Mouse (Mus musculus) megakaryocyte, adult 5-6 weeks (primary cell): ENCODE measurements around the gene Dapp1. TPM values are rescaled to one million over a fixed set of nuclear protein-coding genes. Genes with fewer than 3 reads are reported as not detected.
"Not testable (repeated sequence)": the region's sequence is repeated elsewhere in the genome, so short reads cannot be mapped to it uniquely, and the experiment has no call there.

ENCODE experiments used
- ATAC-seq: 2 replicates; pipeline ENCODE4 v1.8.0; 2016; ENCODE audit warnings: mild to moderate bottlenecking, inconsistent platforms; ENCODE audit not compliant: poor library complexity, severe bottlenecking
- total RNA-seq, 2 experiments: library from RNA; stranded (forward) in 1 of 2; stranded (reverse) in 1 of 2; fragments of 153-499, 151-499 nt in 1 of 2; fragments of 221-1000, 200-1000 nt in 1 of 2; gene quantifications; 2 replicates each; pipeline versions ENCODE4 v1.2.3 to v1.2.4; 2015 to 2017

Dapp1 gene
- total RNA-seq, 2 experiments from 2014 or later: 74.2 to 112 TPM

DNA sequence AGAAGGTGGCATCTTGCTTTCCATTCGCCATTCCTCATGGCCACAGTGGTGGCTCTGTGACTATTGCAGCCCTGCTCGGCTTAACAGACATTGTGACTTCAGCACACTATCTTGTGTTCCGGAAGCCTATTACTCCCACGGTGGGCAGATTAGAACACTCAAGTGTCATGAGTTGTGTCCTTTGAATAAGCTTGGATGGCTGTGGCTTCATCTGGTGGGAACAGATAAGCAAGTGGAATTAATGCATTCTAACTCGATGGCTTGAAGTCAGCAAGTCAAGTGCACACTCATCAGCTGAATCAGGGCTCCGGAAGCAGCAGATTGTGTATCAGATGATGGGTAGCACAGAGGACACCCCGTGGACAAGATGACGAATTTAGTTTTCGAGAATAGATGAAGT is 23.5 kb downstream of the Dapp1 start:
- peak; percentile 26 for ATAC-seq

DNA sequence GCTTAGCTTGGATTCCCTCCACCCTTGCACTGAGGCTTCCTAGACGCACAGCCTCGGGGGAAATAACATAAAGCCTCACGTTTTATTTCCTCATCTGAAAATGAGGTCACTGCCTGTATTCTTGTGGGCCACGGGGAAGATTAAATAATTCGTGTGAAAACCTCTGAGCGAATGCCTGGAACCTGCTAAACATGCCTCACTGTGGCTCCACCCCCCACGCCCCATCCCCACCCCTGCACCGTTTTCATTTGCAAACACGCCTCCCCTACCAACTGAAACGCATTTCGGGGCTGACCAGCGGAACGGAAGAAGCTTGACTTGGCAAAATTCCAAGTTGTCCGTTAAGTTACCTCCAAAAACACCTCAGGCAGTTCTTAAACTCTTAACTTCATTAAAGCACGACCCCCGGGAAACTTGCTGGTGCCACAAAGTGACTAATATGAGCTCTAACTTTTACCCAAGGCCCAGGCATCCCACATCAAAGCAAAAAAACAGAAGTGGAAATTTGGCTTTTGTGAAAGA is 25.7 kb downstream of the Dapp1 start:
- ATAC-seq: 0 out of 2 replicates have a peak, but pooled peaks have one; percentile 9

DNA sequence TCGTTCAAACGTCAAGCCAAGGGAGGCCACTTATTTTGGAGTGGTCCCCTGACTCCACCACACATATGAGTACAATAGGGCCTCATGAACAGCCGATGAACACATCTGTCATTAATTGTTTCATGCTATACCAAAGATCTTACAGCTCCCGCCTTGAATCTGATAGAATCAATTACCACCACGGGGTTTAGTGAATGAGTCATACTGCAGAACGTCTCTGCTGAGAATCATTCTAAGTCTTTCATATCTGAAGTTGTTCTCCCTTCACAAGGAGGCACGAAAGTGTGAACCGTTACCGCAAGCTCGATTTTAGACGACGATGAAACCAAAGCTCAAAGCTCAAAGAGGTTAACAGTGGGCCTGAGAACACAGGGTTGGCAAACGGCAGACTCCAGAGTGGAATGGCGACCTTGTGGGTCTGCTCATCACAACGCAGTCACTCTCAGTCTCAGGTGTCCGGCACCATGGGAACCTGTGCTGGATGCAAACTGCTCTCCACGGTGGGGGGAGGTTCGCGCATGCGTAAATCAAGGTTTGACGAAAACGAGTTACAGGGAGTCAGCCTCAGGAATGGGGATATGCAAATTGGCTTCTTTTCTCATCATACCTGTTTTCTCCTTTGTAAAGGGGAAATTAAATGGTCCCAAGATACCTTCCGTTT is 27.0 kb downstream of the Dapp1 start:
- no peak for ATAC-seq

DNA sequence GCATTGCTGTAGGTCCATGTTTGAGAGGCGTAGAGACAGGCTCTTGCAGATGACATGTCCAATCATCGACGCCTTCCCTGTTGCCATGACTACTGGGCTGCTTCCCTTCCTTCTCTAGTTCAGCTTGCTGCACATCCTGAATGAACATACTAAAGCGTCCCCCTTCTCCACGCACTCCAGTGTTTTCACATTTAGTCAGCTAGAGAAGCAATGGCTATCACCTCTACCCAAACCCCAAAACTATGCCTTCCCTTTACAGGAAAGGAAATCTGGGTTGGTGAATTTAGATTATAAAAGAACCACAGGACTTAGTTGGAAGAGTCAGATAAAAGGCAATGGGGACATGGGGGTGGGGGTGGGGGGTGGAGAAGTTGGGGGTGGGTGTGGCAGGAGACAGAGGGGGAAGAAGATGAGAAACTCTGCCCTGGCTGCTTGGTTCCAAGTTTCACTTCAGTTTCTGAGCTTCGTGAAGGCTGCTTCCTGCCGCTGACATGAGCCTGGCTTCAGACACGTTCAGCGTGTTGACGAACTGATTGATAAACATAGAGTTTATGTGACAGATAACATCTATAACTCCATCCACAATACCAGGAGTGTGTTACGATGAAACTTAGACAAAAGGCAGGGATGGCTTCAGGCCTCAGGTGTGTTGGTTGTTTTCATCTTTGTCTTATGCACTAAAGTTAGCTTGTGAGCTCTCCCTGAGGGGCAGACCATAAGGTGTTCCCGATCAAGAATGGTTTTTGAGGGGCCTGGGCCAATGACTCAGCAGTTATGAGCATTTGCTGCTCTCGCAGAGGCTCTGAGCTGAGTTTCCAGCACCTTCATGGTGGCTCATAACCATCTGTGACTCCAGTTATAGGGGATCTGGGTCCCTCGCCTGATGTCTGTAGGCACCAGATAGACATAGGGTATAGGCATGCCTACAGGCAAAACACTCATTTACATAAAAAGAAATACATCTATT is 28.1 kb downstream of the Dapp1 start:
- peak; percentile 35 for ATAC-seq

DNA sequence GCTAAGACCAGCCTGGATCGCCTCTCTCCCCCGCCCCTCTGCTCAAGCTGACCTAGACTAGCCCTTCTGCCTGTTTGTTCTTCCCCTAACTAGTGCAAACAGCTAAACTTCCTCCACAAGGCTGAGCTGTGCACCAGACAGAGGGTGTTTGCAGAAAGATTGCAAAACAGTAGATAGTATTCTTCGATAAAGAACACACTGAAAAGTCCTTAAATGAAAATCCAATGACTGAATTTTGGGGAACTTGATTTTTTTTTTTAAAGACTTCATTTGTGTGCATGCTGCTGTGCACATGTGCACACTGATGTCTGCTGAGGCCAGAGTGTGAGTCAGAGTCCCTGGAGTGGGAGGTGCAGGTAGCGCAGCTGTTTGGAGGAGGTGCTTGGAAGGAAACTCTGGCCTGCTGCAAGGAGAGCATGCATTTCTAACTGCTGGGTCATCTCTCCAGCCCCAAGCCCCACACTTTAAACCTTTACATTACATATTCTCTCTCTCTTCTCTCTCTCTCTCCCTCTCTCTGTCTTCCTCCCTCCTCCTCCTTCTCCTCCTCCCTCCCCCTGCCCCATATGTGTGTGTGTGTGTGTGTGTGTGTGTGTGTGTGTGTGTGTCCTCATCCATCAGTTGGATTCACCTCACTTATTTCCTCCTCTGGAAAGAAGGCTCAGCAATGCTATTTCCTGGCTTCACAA is 29.0 kb downstream of the Dapp1 start:
- ATAC-seq: peak; percentile 57

DNA sequence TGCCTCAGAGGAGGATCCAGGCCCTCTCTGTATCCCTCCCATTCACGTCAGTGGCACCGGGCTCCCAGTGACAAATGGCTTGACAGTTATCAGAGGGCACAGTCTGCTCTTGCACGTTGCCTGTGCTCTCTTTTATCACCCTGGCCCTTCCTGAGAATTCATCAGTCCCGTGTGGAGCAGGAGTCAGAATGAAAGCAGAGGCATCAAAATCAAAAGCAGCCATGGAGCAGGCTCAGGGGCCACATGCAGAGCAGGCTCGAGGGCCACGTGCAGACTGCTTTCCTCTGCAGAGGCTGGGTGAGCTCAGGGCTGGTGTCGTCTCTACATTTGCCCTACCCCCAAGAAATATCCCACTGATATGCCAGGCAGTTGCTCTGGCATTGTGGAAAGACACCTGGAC is 29.5 kb downstream of the Dapp1 start:
- no peak for ATAC-seq

DNA sequence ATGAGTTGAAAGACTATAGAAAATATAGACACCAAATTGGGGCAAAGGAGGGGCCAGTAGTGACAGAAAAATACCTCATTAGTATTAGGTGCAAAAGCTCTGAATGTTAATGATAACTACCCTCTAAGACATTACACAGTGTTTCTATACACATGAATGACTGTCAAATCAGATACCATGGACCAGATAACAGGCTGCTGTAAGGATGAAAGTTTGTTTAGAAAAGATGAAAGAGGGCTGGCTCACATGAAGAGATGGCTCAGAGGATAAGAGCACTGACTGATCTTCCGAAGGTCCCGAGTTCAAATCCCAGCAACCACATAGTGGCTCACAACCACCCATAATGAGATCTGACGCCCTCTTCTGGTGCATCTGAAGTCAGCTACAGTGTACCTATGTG is 30.0 kb downstream of the Dapp1 start:
- ATAC-seq: not testable (repeated sequence)

DNA sequence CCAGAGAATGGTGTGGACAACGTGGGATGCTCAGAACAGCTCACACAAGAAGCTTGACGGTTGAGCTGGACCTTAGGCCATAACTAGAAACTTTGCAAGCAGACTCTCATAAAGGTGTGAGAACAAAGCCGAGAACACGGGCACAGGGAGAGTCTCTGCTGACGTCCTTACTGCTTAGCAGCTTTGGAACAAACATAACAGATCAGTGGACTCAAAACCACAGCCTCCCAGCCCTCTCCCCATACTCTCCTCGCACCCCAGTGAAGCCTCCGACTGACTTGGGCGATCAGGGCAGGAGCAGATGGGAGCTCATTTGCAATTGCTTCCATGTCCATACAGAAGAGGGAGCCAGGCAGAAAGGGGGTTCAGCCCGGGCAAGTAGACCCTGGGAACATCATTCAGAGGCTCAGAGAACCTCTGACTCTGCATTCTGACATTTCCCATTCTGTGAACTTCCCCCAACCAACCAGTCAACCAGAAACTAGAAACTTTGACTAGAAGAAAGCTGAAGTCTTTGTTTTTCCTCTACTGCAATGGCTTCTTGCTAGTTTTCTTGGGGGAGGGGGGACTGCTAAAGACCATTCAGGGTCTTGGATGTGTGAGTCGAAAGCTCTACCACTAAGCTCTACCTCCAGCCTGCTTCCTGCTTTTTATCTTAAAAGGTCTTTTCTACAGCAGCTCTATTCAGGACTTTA is 31.0 kb downstream of the Dapp1 start:
- no peak for ATAC-seq

DNA sequence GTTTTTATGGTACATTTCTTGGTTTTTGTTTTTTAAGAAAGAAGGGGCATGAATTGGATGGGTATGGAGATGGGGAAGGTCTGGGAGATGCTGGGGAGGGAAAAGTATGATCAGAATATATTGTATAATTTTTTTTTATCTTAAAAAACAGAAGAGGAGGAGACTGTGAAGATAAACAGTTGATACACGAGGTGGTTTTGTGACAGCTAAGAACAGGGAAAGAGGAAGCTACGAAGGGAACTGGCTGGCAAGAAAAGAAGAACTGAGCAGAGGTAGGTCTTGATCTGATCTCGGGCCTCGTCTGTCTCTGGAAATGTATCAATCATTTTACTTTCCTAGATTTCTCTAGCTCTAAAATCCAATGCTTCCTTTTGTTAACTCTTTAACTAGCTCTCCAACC is 33.8 kb downstream of the Dapp1 start:
- peak; percentile 55 for ATAC-seq

DNA sequence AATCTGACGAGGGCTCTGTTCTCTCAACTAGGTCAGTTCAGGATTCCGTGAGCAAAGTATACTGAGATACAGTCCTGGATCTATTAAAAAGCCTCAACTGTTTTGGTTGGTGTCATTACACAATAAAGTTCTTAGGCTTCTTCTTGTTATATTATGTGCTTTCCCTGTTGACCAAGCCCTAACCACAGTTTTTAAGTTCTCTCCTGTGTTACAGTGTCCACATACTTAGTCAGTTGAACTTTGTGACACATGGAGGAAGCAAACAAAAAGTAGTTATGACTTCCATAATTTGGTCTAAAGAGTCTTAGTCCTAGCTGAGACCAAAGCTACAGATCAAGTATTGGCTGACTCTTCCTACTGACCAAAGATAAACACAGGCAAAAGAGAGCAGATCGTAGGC is 34.5 kb downstream of the Dapp1 start:
- peak; percentile 53 for ATAC-seq

DNA sequence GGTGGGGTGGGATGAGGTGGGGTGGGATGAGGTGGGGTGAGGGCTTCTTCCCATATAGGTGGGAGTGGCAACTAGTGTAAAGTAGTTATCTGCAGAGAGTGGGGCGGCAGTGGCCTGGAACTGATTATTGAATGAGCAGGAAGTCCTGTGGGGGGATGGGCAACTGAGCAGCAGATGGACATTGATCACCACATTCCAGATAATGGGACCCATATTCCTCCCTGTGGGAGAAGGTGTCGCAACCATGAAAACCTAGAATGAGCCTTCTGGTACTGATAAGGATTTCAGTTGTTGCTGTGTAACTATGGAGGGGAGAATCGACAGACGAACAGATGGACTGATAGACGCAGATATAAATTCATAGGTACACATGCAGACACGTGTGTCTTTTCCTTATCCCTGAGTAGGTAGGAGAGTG is 37.6 kb downstream of the Dapp1 start:
- ATAC-seq: no peak

DNA sequence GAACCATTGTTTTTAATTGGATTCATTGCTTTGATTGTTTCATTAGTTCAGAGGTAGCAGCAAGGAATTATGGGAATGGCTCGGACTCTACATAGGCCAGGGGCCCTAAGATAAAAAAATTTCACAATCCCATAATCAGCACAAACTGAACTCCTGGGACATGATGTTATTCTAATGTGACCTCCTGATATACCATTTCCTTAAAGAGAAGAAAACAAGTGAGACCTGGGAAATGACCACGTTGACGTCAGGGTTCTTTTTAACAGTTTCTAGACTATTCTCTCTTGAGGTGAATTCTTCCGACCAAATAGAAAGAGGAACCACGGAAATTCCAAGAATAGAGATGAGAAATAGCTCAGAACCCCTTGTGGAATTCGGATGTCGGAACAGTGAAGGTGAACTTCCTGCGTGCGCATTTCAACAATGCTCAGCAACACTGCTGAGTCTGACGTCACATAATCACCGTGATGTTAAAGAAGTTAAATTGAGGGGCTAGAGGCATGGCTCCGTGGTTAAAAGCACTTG is 39.2 kb downstream of the Dapp1 start:
- no peak for ATAC-seq

DNA sequence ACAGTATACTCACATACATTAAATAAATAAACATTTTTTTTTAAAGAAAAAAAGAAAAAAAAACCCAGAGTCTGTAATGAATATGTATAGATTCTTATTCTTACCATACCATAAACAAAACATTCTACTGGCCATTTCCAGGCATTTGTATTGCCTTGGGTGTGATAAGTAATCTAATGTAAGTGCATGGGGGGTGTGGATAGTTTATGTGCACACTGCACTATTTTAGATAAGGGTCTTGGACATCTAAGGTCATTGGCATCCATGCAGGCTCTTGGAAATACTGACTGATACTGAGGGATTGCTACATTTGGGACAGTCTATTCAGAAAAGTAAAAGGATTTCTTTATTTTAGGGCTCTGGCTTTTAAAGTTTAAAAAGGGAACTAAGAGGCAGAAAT is 39.8 kb downstream of the Dapp1 start:
- ATAC-seq: no peak

DNA sequence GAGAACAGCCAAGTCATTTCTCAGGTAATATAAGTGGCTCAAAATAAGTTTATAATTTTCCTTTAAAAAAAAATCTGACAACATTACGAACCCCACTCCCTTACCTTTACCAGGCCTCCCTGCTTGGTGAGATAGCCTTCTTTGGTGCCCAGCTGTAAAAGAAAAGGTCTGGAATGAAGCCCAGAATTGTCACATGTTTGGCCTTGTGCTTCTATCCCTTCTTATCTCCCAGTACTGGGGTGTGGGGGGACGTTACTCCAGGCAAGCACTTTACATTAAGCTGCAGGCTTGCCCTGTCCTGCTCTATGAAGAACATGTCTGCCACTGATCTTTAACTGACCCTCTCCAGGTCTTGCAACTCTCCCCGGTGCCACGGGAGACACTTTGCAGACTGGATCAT is 40.6 kb downstream of the Dapp1 start:
- ATAC-seq: peak; percentile 45

DNA sequence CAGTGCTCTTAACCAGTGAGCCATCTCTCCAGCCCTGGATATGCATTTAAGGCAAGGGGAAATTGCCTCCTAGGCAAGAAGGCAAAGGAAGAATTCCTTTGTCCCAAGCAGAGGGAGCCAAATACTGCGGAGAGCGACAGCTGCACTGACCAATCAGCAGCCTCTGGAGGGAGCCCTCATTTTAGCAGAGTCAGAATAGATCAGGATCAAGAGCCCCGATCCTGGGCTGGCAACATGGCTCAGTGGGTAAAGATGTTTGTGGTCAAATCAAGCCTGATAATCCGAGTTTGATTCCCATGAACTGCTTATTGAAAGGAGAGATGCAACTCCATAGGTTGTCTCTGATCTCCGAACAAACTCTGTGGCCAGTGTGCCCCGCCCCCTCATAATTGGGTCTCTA is 42.7 kb downstream of the Dapp1 start:
- 0 out of 2 replicates have a peak, but pooled peaks have one; percentile 37 for ATAC-seq

DNA sequence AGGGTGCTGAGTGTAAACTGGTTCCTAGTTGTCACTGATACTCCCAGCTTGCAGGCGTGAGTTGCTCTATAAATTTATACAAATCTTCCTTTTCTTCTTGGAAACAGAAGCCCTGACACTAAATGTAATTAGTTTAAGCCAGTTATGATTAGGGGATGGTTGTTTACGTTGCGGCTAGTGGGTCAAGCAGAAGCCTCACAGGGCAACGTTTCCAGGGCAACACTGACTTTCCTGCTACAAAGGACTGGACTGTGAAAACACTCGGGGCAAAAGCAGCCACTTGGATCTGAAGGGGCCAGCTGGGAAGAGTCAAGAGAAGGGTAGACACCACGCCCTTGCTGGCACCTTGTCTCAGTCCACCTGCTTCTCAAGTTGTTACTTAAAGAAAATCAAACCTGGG is 44.8 kb downstream of the Dapp1 start:
- ATAC-seq: no peak

DNA sequence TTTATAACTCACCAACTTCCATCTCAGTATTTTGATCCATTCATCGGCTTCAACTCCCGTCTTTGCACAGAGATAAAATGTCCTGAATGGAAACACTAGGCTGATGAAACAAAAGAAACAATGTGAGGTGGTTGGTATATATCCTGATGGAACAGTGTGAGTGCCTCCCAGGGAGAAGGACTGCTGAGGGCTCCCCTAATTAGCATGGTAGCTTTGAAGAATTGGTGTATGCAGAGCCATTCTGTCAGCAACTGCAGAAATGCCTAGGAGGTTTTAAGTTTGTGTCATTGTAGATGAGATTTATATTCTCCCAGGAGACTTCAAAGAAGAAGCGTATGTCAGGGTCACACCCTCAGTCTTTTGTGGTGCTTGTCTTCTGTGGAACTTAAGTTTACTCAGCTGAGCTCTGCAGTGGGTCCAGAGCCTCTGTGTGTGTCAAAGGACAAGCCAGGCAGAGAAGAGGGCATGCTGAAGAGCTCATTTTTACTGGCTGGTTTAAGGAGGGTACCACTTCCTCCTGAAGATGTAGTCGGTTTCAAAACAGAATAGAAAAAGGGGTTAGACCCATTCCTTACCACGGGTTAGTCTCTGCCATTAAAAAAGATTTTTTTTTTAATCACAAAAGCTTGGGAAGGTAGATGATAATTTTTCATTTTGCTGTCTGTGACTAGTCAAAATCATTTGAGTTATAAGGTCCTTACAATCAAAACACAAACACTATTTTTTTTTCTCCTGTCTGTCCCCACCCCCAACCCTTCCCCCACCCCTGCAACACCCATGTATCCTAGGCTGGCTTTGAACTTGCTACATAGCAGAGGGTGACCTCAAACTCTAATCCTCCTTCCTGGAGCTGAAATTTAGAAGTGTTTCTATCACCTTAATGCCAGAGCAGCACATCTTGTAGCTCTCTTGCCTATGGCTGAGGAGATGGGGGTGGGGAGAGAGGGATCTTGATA is 45.5 kb downstream of the Dapp1 start:
- ATAC-seq: no peak

DNA sequence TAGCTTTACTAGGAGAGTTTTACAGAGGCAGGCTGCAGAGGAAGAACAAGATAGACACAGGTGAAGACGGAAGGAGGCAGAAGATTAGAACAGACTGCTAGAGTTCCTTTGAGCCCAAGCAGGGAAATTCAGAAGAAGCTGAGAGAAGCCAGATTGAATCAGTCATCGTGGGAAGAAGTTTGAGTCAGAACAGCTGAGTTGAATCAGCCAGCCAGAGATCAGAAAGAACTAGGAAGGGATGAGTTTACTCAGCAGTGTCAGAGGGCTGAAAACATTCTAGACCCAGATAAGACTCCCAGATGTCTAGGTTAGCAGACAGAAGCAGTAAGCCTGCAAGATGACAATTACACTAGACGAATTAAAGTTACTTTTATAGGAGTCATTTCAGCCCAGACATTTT is 47.4 kb downstream of the Dapp1 start:
- no peak for ATAC-seq

DNA sequence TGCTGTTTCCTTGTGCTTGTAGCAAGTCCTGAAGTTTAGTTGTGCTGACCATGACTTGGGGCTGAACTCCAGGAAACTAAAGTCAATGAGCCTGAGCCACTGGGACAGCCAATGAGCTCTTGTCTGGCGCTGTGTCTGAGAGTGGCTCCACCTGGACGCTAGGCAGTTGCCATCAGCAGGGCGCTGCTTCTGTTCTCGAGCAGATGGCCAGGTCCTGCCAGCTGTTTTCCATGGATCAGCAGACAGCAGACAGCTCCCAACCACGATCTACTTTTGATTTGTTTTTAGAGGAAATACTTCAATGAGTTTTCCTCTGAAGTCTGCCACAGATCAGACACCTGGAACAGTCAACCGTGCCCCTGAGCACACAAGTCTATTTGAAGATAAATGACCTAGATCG is 48.6 kb downstream of the Dapp1 start:
- no peak for ATAC-seq
